Mouse (Mus musculus) lung, adult 18-20 months (tissue): Measurements from ENCODE around the gene Sbk3.
A peak's percentile ranks its signal among the peaks of the same experiment; 100 is the strongest.

Source experiments
- DNase-seq, 2 experiments: peaks; one replicate each; pipeline ENCODE4 v3.0.0; 2022; ENCODE audit warnings: mixed read lengths in 2 of 2

Sbk3 gene

GRCm38 (mm10) chr7:4993347-4993998 is 22.5 kb upstream of the Sbk3 start:
- DNase-seq: no peak

GRCm38 (mm10) chr7:4988250-4988649 is 17.3 kb upstream of the Sbk3 start:
- peak in 1 of 2 experiments; percentile 26 for DNase-seq

- no peak for DNase-seq
Observed at GRCm38 (mm10) chr7:4976832-4977231, 5.9 kb upstream of the Sbk3 start.

GRCm38 (mm10) chr7:4975455-4975854 is 4.5 kb upstream of the Sbk3 start:
- no peak for DNase-seq

GRCm38 (mm10) chr7:4972321-4973047 is 1.5 kb upstream of the Sbk3 start:
- peak; percentile 54 to 65 for DNase-seq

GRCm38 (mm10) chr7:4971710-4972109 is 742 bp upstream of the Sbk3 start:
- peak in 1 of 2 experiments; percentile 39 for DNase-seq

GRCm38 (mm10) chr7:4964988-4965387 is 6.0 kb downstream of the Sbk3 start:
- DNase-seq: no peak

- peak; percentile 79 to 81 for DNase-seq
Observed at GRCm38 (mm10) chr7:4964272-4964671, 6.7 kb downstream of the Sbk3 start, which contains the start of gene Sbk2. Sbk2 (minus strand) TSS chr7:4964406.

- no peak for DNase-seq
Observed at GRCm38 (mm10) chr7:4963527-4963926, 7.4 kb downstream of the Sbk3 start.

- no peak for DNase-seq
Observed at GRCm38 (mm10) chr7:4957361-4957760, 13.6 kb downstream of the Sbk3 start.

GRCm38 (mm10) chr7:4953815-4954445 is 17.0 kb downstream of the Sbk3 start:
- DNase-seq: no peak

GRCm38 (mm10) chr7:4950561-4951342 is 20.2 kb downstream of the Sbk3 start:
- peak; percentile 40 to 44 for DNase-seq

- no peak for DNase-seq
Observed at GRCm38 (mm10) chr7:4948386-4948785, 22.6 kb downstream of the Sbk3 start.

GRCm38 (mm10) chr7:4947855-4948254 is 23.1 kb downstream of the Sbk3 start:
- DNase-seq: peak; percentile 37 to 38

GRCm38 (mm10) chr7:4943223-4943815 is 27.6 kb downstream of the Sbk3 start:
- DNase-seq: peak; percentile 94 to 96

GRCm38 (mm10) chr7:4942673-4943072 is 28.3 kb downstream of the Sbk3 start:
- DNase-seq: no peak

GRCm38 (mm10) chr7:4940068-4940479 is 30.9 kb downstream of the Sbk3 start:
- DNase-seq: peak; percentile 83 to 86

- DNase-seq: peak; percentile 71 to 73
Observed at GRCm38 (mm10) chr7:4938456-4938855, 32.5 kb downstream of the Sbk3 start.

- DNase-seq: no peak
Observed at GRCm38 (mm10) chr7:4937392-4937791, 33.6 kb downstream of the Sbk3 start.

GRCm38 (mm10) chr7:4936832-4937231 is 34.1 kb downstream of the Sbk3 start:
- no peak for DNase-seq

- DNase-seq: no peak
Observed at GRCm38 (mm10) chr7:4934160-4934914, 36.6 kb downstream of the Sbk3 start.

- no peak for DNase-seq
Observed at GRCm38 (mm10) chr7:4933103-4933502, 37.9 kb downstream of the Sbk3 start.
